Mouse (Mus musculus) MEL (cell line): ENCODE results near the gene Lca5. TPM values are rescaled to one million over a fixed set of nuclear protein-coding genes. Genes with fewer than 3 reads are reported as not detected.

Source experiments
- DNase-seq: peaks from one replicate; pipeline ENCODE4 v3.0.0; 2011; ENCODE audit warnings: low read depth, low spot score
- H3K27ac ChIP-seq: 2 replicates; pipeline ENCODE4 v1.5.1; 2012; ENCODE audit warnings: low read depth, mild to moderate bottlenecking, control low read depth, low read length, moderate library complexity; ENCODE audit not compliant: control insufficient read depth
- H3K27me3 ChIP-seq, 2 experiments: fragments of 150-350 bp in 1 of 2; sonication (generic) in 1 of 2; 2 replicates each; pipeline ENCODE4 v1.6.1; 2012; ENCODE audit warnings: low read length in 2 of 2, mild to moderate bottlenecking in 2 of 2, improper control_type of control experiment in 1 of 2, moderate library complexity in 1 of 2; ENCODE audit not compliant: insufficient read depth in 2 of 2, control insufficient read depth in 1 of 2
- H3K36me3 ChIP-seq, 2 experiments: 2 replicates each; pipeline ENCODE4 v1.6.1; 2012 to 2014; ENCODE audit warnings: low read length in 2 of 2, improper control_type of control experiment in 1 of 2, inconsistent platforms in 1 of 2, mild to moderate bottlenecking in 1 of 2; ENCODE audit not compliant: insufficient read depth in 2 of 2, control insufficient read depth in 1 of 2
- H3K4me1 ChIP-seq, 2 experiments: fragments of 150-350 bp in 1 of 2; sonication (generic) in 1 of 2; 2 replicates each; pipeline ENCODE4 v1.6.1; 2012; ENCODE audit warnings: low read length in 2 of 2, improper control_type of control experiment in 1 of 2, mild to moderate bottlenecking in 1 of 2; ENCODE audit not compliant: insufficient read depth in 2 of 2, control insufficient read depth in 1 of 2
- H3K4me3 ChIP-seq, 2 experiments: fragments of 150-350 bp in 1 of 2; sonication (generic) in 1 of 2; 2 replicates each; pipeline ENCODE4 v1.5.1; 2012; ENCODE audit warnings: low read depth in 2 of 2, low read length in 2 of 2, mild to moderate bottlenecking in 2 of 2, moderate library complexity in 2 of 2, control low read depth in 1 of 2, improper control_type of control experiment in 1 of 2; ENCODE audit not compliant: control insufficient read depth in 1 of 2, insufficient read depth in 1 of 2
- H3K79me2 ChIP-seq: 2 replicates; pipeline ENCODE4 v1.6.1; 2012; ENCODE audit warnings: mild to moderate bottlenecking, low read length, moderate library complexity; ENCODE audit not compliant: control insufficient read depth, poor library complexity, insufficient read depth
- H3K9ac ChIP-seq: 2 replicates; pipeline ENCODE4 v1.6.1; 2012; ENCODE audit warnings: low read depth, mild to moderate bottlenecking, control low read depth, low read length, moderate library complexity; ENCODE audit not compliant: control insufficient read depth, poor library complexity, severe bottlenecking
- H3K9me3 ChIP-seq: fragments of 150-350 bp; sonication (generic); replicated peaks from 2 replicates; pipeline ENCODE4 v1.6.1; 2012; ENCODE audit warnings: mild to moderate bottlenecking, low read length, improper control_type of control experiment, moderate library complexity; ENCODE audit not compliant: insufficient read depth
- CTCF ChIP-seq, 3 experiments: IDR thresholded peaks in 2 of 3; conservative IDR thresholded peaks in 1 of 3; 2 replicates each; pipeline ENCODE4 v1.5.1; 2011 to 2012; ENCODE audit warnings: low read length in 3 of 3, low read depth in 2 of 3, mild to moderate bottlenecking in 2 of 3, improper control_type of control experiment in 1 of 3, inconsistent platforms in 1 of 3, mixed read lengths in 1 of 3, moderate library complexity in 1 of 3; ENCODE audit not compliant: control insufficient read depth in 1 of 3, insufficient read depth in 1 of 3, poor library complexity in 1 of 3, severe bottlenecking in 1 of 3
- E2F4 ChIP-seq: IDR thresholded peaks from 2 replicates; pipeline ENCODE4 v1.6.1; 2011; ENCODE audit warnings: low read depth, low read length, improper control_type of control experiment, borderline replicate concordance
- EP300 ChIP-seq, 2 experiments: IDR thresholded peaks; 2 replicates each; pipeline ENCODE4 v1.6.1; 2011; ENCODE audit warnings: improper control_type of control experiment in 2 of 2, low read length in 2 of 2, low read depth in 1 of 2, mild to moderate bottlenecking in 1 of 2
- GABPA ChIP-seq: IDR thresholded peaks from 2 replicates; pipeline ENCODE4 v1.6.1; 2012; ENCODE audit warnings: low read depth, mild to moderate bottlenecking, inconsistent platforms, low read length, improper control_type of control experiment, moderate library complexity
- HCFC1 ChIP-seq: IDR thresholded peaks from 2 replicates; pipeline ENCODE4 v1.6.1; 2012; ENCODE audit warnings: low read depth, mild to moderate bottlenecking, inconsistent platforms, low read length, improper control_type of control experiment, moderate library complexity
- JUND ChIP-seq: IDR thresholded peaks from 2 replicates; pipeline ENCODE4 v1.6.1; 2011; ENCODE audit warnings: low read depth, mild to moderate bottlenecking, improper control_type of control experiment, low read length
- NRF1 ChIP-seq: IDR thresholded peaks from 2 replicates; pipeline ENCODE4 v1.6.1; 2014; ENCODE audit warnings: low read depth, mild to moderate bottlenecking, inconsistent platforms, low read length, improper control_type of control experiment, moderate library complexity; ENCODE audit not compliant: poor library complexity, insufficient read depth, severe bottlenecking
- RCOR1 ChIP-seq: IDR thresholded peaks from 2 replicates; pipeline ENCODE4 v1.6.1; 2012; ENCODE audit warnings: low read depth, mild to moderate bottlenecking, inconsistent platforms, low read length, improper control_type of control experiment
- SMC3 ChIP-seq: IDR thresholded peaks from 2 replicates; pipeline ENCODE4 v1.6.1; 2011; ENCODE audit warnings: low read depth, low read length, improper control_type of control experiment
- TAL1 ChIP-seq: IDR thresholded peaks from 2 replicates; pipeline ENCODE4 v1.6.1; 2012; ENCODE audit warnings: mild to moderate bottlenecking, inconsistent platforms, low read length, moderate library complexity, mixed read lengths
- USF1 ChIP-seq: IDR thresholded peaks from 2 replicates; pipeline ENCODE4 v1.6.1; 2014; ENCODE audit warnings: low read depth, mild to moderate bottlenecking, inconsistent platforms, low read length, improper control_type of control experiment, moderate library complexity
- ZNF384 ChIP-seq: IDR thresholded peaks from 2 replicates; pipeline ENCODE4 v1.6.1; 2012; ENCODE audit warnings: low read depth, mild to moderate bottlenecking, inconsistent platforms, low read length, improper control_type of control experiment
- polyA plus RNA-seq, 2 experiments: library from polyadenylated mRNA; stranded (reverse) in 1 of 2; unstranded in 1 of 2; fragments of >175 nt in 1 of 2; fragments of >200 nt in 1 of 2; gene quantifications; 2 replicates each; pipeline versions ENCODE4 v1.2.1 to v1.2.4; 2012; ENCODE audit warnings: low replicate concordance in 2 of 2, low read depth in 1 of 2; ENCODE audit not compliant: insufficient read length in 2 of 2, insufficient read depth in 1 of 2, missing spikeins in 1 of 2
- total RNA-seq: library from RNA; depleted of rRNA; stranded (reverse); fragments of 300-350 nt; gene quantifications from 2 replicates; pipeline ENCODE4 v1.2.3, GENCODE M21; 2012

The Lca5 gene
- total and polyA plus RNA-seq, 3 experiments: not detected

GRCm38 (mm10) chr9:83368234-83368633 is 72.7 kb downstream of the Lca5 start:
- Histone ChIP-seq H3K9me3 (no peaks in the 10 kb centered on the region), H3K27ac (no peak overlapping the region), H3K79me2 (no peaks in the 10 kb centered on the region), H3K4me1 (no peaks in the 10 kb centered on the region), H3K4me3 (no peak overlapping the region), H3K27me3 (no peaks in the 10 kb centered on the region), H3K36me3 (no peaks in the 10 kb centered on the region), H3K9ac (no peak overlapping the region)
- TF ChIP-seq USF1 (no peak), SMC3 (peak; percentile 11; the same call in 1 of the 2 replicates), NRF1 (no peak), CTCF (IDR thresholded peaks at IDR 0.05 in 2 of 3, conservative IDR thresholded peaks at IDR 0.05 in 1 of 3; ENCODE audit: control insufficient read depth in 1 of 3, insufficient read depth in 1 of 3, low read depth in 2 of 3, low read length in 3 of 3, poor library complexity in 1 of 3, severe bottlenecking in 1 of 3) (peak in 2 of 3 experiments; percentile 28 to 31; a peak in 2 of 6 replicates), JUND (no peak), TAL1 (no peak), HCFC1 (no peak), E2F4 (no peak), RCOR1 (no peak)
- DNase-seq: peak; percentile 26

DNA sequence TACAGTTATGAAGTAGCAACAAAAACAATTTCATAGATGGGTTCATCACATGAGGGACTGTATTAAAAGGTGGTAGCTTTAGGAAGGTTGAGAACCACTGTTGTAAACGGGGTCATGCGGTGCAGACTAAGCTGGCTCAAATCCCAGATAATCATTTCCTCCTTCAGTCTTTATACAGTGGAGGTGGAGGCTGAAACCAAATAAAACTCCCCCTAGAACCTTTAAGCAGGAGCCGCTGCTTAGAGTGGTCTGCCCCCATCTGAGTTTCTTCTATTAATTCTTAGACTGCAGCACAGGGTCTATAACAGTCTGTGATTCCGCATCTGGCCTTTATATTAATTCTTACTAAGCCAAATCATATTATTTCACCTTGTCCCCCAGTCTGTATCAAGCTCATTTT is 85.1 kb downstream of the Lca5 start:
- Histone ChIP-seq H3K4me3 (no peak overlapping the region), H3K79me2 (no peaks in the 10 kb centered on the region), H3K9me3 (no peaks in the 10 kb centered on the region), H3K36me3 (no peaks in the 10 kb centered on the region), H3K27me3 (no peaks in the 10 kb centered on the region), H3K9ac (no peak overlapping the region), H3K27ac (no peak overlapping the region), H3K4me1 (no peaks in the 10 kb centered on the region)
- no peak for DNase-seq
- TF ChIP-seq ZNF384 (no peak), JUND (no peak), E2F4 (no peak), HCFC1 (no peak), GABPA (no peak), USF1 (no peak), RCOR1 (no peak), CTCF (IDR thresholded peaks at IDR 0.05 in 2 of 3, conservative IDR thresholded peaks at IDR 0.05 in 1 of 3; ENCODE audit: control insufficient read depth in 1 of 3, insufficient read depth in 1 of 3, low read depth in 2 of 3, low read length in 3 of 3, poor library complexity in 1 of 3, severe bottlenecking in 1 of 3) (no peak)

DNA sequence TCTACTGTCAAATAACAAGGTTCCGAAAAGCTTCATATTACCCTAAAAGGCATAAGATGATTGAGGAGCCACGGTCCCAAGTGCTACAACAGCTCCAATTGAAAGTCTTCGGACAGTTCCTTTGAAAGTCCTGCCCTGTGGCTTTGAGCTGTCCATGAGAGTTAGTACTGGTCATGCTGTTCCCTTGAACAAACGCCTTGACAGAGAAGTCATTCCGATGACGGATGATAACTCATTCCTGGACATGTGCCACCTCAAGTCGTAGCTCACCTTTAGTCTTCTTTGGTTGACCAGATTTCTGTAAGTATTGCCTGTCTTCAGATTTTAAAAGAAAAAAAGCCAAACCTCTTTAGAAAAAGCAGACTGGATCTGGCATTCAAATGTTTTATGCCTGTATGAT is 87.6 kb downstream of the Lca5 start:
- H3K79me2 ChIP-seq: no peaks in the 10 kb centered on the region
- no peaks in the 10 kb centered on the region for H3K27me3 ChIP-seq
- H3K9ac ChIP-seq: no peak overlapping the region
- H3K4me1 ChIP-seq: no peaks in the 10 kb centered on the region
- H3K27ac ChIP-seq: no peak overlapping the region
- no peak overlapping the region for H3K4me3 ChIP-seq
- no peaks in the 10 kb centered on the region for H3K9me3 ChIP-seq
- H3K36me3 ChIP-seq: no peaks in the 10 kb centered on the region
- TF ChIP-seq EP300 (IDR thresholded peaks at IDR 0.05; ENCODE audit: low read depth in 1 of 2, low read length in 2 of 2): no peak
- DNase-seq: no peak
